Mouse (Mus musculus) heart, embryonic 14.5 days (tissue): ENCODE results near the gene Adam19. TPM values are rescaled to one million over a fixed set of nuclear protein-coding genes. Genes with fewer than 3 reads are reported as not detected.

Source experiments
- ATAC-seq: fragments of 200-750 bp; cut with Nextera tagmentation; 2 replicates; pipeline ENCODE4 v1.8.0; 2017; ENCODE audit warnings: low read depth, moderate TSS enrichment; ENCODE audit not compliant: insufficient number of reproducible peaks, insufficient read depth, low FRiP score
- H3K27ac ChIP-seq, 2 experiments: fragments of 200-500 bp in 1 of 2; fragments of 300-500 bp in 1 of 2; sonication (generic) in 1 of 2; replicated peaks in 1 of 2; 2 replicates each; pipeline ENCODE4 v1.5.1; 2012 to 2014; ENCODE audit warnings: low read depth in 2 of 2, low read length in 2 of 2, control low read depth in 1 of 2, mild to moderate bottlenecking in 1 of 2, mixed read lengths in 1 of 2; ENCODE audit not compliant: control insufficient read depth in 1 of 2, insufficient read depth in 1 of 2
- H3K27me3 ChIP-seq: fragments of 300-500 bp; sonication (generic); 2 replicates; pipeline ENCODE4 v1.6.1; 2014; ENCODE audit warnings: mild to moderate bottlenecking, low read length, control low read depth; ENCODE audit not compliant: control insufficient read depth, insufficient read depth
- H3K36me3 ChIP-seq: fragments of 300-500 bp; sonication (generic); 2 replicates; pipeline ENCODE4 v1.6.1; 2014; ENCODE audit warnings: mild to moderate bottlenecking, control low read depth, low read length, mixed read lengths; ENCODE audit not compliant: control insufficient read depth, insufficient read depth
- H3K4me1 ChIP-seq, 2 experiments: fragments of 200-500 bp in 1 of 2; fragments of 300-500 bp in 1 of 2; sonication (generic) in 1 of 2; 2 replicates each; pipeline ENCODE4 v1.6.1; 2012 to 2014; ENCODE audit warnings: low read length in 2 of 2, control low read depth in 1 of 2, mixed read lengths in 1 of 2; ENCODE audit not compliant: control insufficient read depth in 2 of 2, insufficient read depth in 2 of 2
- H3K4me2 ChIP-seq: fragments of 300-500 bp; sonication (generic); 2 replicates; pipeline ENCODE4 v1.6.1; 2014; ENCODE audit warnings: mild to moderate bottlenecking, low read length
- H3K4me3 ChIP-seq, 2 experiments: fragments of 200-500 bp in 1 of 2; fragments of 300-500 bp in 1 of 2; sonication (generic) in 1 of 2; 2 replicates each; pipeline ENCODE4 v1.5.1; 2012 to 2014; ENCODE audit warnings: low read length in 2 of 2, mild to moderate bottlenecking in 2 of 2, control low read depth in 1 of 2, low read depth in 1 of 2, moderate library complexity in 1 of 2; ENCODE audit not compliant: control insufficient read depth in 1 of 2, insufficient read depth in 1 of 2
- H3K9ac ChIP-seq: fragments of 300-500 bp; sonication (generic); 2 replicates; pipeline ENCODE4 v1.6.1; 2014; ENCODE audit warnings: mild to moderate bottlenecking, low read length
- H3K9me3 ChIP-seq: fragments of 300-500 bp; sonication (generic); 2 replicates; pipeline ENCODE4 v1.6.1; 2016; ENCODE audit warnings: low read length, control low read depth; ENCODE audit not compliant: control insufficient read depth
- WGBS: fragments of 180-500 bp; shearing (Covaris S2); extraction: QIAGEN DNeasy Blood & Tissue Kit; methylation state at CpG from one replicate; pipeline ENCODE4 v1.1.7; 2014; 5-methylcytosine and 5-hydroxymethylcytosine counted together
- polyA plus RNA-seq: library from polyadenylated mRNA; unstranded; fragments of >200 nt; fragmentation: Nextera tagmentation; extraction: Ambion mirVana; gene quantifications from 2 replicates; pipeline ENCODE4 v1.2.1, GENCODE M21; 2014

Gene Adam19
- polyA plus RNA-seq, 1 experiment from 2014 or later = 22.7 TPM

DNA sequence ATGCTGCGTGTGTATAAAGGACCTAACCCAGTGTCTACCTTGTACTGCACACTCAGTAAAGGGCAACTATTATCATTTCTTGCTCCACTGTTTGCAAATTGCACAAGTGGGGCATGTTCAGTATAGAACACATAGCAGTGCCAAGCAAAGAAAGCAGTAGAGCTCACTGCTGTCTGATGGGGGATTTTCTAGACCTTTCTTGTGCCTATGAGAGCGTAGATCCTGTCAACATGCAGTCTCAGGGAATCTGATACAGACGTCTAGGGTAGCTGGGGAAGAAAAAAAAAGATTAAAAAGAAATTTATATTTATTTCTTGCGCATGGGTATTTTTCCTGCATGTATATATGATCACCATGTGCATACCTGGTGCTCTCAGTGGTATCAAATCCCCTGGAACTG lies 14.4 kb downstream of the Adam19 start:
- no peaks in the 10 kb centered on the region for H3K9me3 ChIP-seq
- peaks cover 56% of the 10 kb centered on the region for H3K36me3 ChIP-seq

DNA sequence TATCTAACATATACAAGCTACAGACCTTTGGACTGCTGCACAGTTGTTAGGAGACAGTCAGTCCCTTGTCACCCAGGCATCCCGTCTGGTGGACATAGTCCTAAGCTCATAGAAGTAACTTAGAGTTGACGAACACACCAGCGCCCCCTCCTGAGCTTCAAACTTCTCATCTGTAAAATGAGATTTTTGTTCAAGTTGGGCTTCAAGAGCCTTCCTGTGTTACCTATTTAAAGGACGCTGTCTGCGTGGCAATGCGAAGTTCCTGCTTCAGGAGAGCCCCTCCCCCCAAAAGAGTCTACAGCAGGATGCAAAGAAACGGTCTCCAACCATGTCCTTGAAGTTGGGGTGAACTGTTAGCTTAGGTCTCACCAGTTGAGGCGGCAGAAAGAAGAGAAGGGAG lies 15.0 kb downstream of the Adam19 start:
- WGBS = 67% methylated on average over 8 of the region's 8 CpGs
- H3K27me3 ChIP-seq = no peaks in the 10 kb centered on the region
- peaks cover 51 to 74% of the 10 kb centered on the region in 2 experiments for H3K4me1 ChIP-seq
- peak overlapping the region; percentile 44 for H3K9ac ChIP-seq
- no peak overlapping the region for H3K4me2 ChIP-seq
- H3K4me3 ChIP-seq = no peak overlapping the region
- H3K9me3 ChIP-seq = no peaks in the 10 kb centered on the region
- ATAC-seq = no peak
- peaks cover 61% of the 10 kb centered on the region for H3K36me3 ChIP-seq
- H3K27ac ChIP-seq = peak overlapping the region; percentile 2 to 99

More for the DNA sequence above, 14.4 kb downstream of the Adam19 start:
- H3K27me3 ChIP-seq = no peaks in the 10 kb centered on the region
- no peak overlapping the region for H3K4me3 ChIP-seq
- H3K27ac ChIP-seq = peak overlapping the region; percentile 99
- peaks cover 57 to 76% of the 10 kb centered on the region in 2 experiments for H3K4me1 ChIP-seq
- WGBS = 74% methylated on average over 4 of the region's 4 CpGs
- H3K4me2 ChIP-seq = peak overlapping the region; percentile 31
- H3K9ac ChIP-seq = peak overlapping the region; percentile 66
- ATAC-seq = no peak

DNA sequence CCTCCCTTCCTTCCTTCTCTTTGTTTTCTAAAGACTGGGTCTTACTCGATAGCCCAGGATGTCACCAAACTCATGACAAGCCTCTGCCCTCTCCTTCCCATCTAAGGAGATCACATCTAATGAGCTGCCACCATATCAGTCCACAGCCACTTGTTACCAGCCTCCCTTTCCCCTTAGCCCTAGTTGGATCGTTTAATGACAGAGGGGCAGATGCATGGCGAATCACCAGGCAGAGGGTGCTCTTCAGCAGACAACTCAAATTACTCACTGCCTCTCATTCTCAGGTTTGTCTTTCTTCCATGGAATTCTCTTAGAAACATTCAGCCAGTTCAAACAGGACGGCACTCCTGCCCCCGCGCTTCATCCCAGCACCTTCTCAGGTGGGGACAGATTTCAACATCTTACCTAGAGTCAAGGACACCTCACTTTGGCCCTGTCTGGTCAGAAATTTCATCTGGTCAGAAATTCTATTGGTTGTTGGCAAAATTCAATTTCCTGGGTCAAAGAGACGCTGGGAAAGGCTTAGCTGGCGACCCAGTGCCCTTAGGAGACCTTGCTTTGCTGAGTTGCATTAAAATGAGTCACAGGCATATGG lies 16.8 kb downstream of the Adam19 start:
- Histone ChIP-seq H3K4me2 (no peak overlapping the region), H3K27ac (peak overlapping the region; percentile 42 to 74; a peak in 3 of 4 replicates), H3K4me1 (peaks cover 40 to 69% of the 10 kb centered on the region in 2 experiments), H3K27me3 (no peaks in the 10 kb centered on the region), H3K9ac (peak overlapping the region; percentile 13; the same call in 1 of the 2 replicates), H3K9me3 (no peaks in the 10 kb centered on the region; the same call in 1 of the 2 replicates), H3K4me3 (no peak overlapping the region), H3K36me3 (peaks cover 59% of the 10 kb centered on the region)
- WGBS = 66% methylated on average over 8 of the region's 8 CpGs
- no peak for ATAC-seq

DNA sequence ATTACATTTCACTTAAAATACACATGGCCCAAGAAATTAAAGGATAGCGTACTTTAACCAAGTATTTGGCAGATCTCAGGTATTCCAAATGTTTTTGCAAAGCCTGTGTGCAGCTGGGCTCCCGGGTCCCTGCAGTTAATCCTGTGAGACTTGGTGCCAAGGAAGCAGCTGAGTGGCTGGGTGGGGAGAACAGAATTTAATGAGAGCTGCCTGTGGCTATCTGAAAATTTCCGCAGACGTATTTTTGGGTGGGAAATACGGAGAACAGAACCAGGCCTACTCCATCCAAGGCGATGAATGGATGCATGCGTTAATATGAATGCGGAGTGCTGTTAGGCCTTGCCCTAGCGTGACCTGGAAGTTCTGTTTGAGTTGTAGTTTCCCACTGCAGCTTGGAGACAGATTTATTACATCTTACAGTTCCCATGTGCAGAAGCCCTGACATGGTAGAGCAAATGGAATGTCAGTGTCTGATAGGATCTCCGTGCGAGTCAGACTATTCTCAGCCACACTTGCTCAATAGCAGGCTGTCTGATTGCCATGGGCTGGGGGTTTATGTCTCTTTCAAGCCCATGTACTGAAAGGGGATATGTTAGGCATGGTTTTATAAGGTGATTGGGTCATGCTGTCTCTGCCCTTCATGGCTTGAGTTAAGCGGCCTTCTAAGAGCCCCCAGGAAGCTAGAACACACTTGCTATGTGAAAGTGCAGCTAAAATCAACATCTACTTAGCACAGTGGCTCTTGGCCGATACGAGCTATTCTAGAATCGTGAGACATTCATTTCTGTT lies 17.5 kb downstream of the Adam19 start:
- Histone ChIP-seq H3K4me2 (no peak overlapping the region), H3K36me3 (peaks cover 63% of the 10 kb centered on the region), H3K9ac (peak overlapping the region; percentile 18)

DNA sequence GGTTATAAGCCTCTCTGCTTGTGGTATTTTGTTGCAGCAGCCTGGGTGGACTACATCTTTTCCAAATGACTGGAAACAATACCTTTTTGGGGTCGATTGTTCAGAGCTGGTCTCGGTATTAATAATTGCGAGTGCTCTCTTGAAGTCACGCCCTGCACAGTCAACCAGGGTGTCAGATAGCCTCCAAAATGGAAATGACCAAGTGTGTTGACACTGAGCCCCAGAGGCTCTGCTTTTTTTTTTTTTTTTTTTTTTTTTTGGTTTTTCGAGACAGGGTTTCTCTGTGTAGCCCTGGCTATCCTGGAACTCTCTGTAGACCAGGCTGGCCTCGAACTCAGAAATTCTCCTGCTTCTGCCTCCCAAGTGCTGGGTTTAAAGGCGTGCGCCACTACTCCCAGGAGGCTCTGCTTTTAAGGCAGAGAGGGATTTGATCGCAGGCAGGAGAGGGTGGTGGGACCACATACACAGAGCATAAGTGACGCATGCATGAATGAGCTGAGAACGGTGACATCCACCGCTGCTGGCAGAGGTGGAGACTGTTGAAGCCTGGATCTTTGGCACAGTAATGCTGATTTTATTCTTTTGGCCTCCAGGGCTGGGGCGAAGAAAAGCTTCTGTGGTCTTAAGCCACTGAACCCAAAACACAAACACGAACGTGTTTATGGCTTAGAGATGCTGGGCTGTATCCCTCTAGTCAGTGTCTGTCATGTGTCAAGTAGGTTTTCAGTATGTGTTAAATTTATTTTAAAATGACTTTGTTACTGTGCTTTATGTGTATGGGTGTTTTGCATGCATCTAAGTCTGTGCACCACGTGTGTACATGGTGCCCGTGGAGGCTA lies 18.3 kb downstream of the Adam19 start:
- H3K9me3 ChIP-seq = no peaks in the 10 kb centered on the region; the same call in 1 of the 2 replicates
- peaks cover 71% of the 10 kb centered on the region for H3K36me3 ChIP-seq
- H3K9ac ChIP-seq = no peak overlapping the region
- no peak overlapping the region for H3K4me2 ChIP-seq
- H3K4me1 ChIP-seq = peaks cover 37 to 69% of the 10 kb centered on the region in 2 experiments
- no peak for ATAC-seq
- H3K27me3 ChIP-seq = no peaks in the 10 kb centered on the region
- 87% methylated on average over 17 of the region's 17 CpGs for WGBS
- H3K27ac ChIP-seq = peak overlapping the region; percentile 62 to 74
- H3K4me3 ChIP-seq = no peak overlapping the region

More for the DNA sequence above, 17.5 kb downstream of the Adam19 start:
- H3K9me3 ChIP-seq = no peaks in the 10 kb centered on the region; the same call in 1 of the 2 replicates
- peak overlapping the region; percentile 62 to 74 for H3K27ac ChIP-seq
- peaks cover 43 to 73% of the 10 kb centered on the region in 2 experiments for H3K4me1 ChIP-seq
- no peak overlapping the region for H3K4me3 ChIP-seq
- ATAC-seq = no peak
- H3K27me3 ChIP-seq = no peaks in the 10 kb centered on the region
- WGBS = 56% methylated on average over 15 of the region's 15 CpGs

DNA sequence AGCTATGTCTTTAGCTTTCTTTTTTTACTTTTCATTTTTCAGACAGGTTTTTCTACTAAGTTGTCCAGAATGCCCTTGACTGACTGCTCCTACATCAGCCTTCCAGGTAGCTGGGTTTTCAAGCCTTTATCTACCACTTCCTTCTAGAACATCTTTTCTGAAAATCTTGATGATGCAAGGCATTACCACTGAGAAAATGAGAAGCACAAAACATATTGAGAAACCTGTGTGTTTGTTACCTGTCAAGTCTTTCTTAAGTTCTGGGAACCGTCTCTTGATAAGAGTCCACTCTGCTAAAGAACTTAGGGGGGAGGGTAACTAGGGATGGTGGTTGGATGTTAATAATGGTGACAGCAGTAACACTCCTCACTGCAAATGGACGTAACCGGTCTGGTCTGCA lies 19.7 kb downstream of the Adam19 start:
- 59% methylated on average over 3 of the region's 3 CpGs for WGBS
- peaks cover 78% of the 10 kb centered on the region for H3K36me3 ChIP-seq
- H3K4me3 ChIP-seq = no peak overlapping the region
- no peak for ATAC-seq
- no peak overlapping the region for H3K4me2 ChIP-seq
- H3K27me3 ChIP-seq = no peaks in the 10 kb centered on the region
- peaks cover 31 to 56% of the 10 kb centered on the region in 2 experiments for H3K4me1 ChIP-seq
- no peaks in the 10 kb centered on the region; the same call in 1 of the 2 replicates for H3K9me3 ChIP-seq
- H3K27ac ChIP-seq = no peak overlapping the region
- no peak overlapping the region for H3K9ac ChIP-seq

DNA sequence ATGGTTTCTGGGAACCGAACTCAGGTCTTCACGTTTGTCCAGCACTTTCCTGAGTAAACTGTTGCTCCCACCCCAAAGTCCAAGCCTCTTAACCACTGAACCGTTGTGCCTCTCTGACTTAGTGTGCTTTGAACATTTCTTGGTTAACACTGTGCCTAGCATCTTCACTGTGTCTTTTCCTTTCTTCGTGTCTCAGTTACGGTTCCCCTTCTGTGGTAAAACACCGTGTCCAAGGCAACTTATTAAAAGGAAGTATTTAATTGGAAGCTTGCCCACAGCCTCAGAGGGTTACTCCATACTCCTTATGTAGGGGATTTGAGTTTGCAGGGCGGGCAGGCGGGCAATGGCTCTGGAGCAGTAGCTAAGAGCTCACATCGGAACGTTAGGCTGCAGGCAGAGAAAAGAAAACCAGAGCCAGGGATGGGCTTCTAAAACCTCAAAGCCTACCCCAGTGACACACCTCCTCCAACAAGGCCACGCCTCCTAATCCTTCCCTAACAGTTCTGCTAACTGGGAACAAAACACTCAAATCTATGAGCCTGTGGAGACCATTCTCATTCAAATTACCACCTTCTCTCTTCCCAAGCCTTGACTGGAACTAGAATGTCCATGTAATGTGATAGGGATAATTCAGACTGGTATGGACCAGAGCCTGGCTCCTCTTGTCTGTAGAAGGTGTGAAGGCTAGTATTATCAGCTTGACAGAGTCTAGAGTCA lies 20.8 kb downstream of the Adam19 start:
- H3K4me1 ChIP-seq = peaks cover 23 to 55% of the 10 kb centered on the region in 2 experiments

More for the DNA sequence above, 20.8 kb downstream of the Adam19 start:
- 92% methylated on average over 11 of the region's 11 CpGs for WGBS
- Histone ChIP-seq H3K9ac (no peak overlapping the region), H3K4me2 (no peak overlapping the region), H3K4me3 (no peak overlapping the region), H3K36me3 (peaks cover 71% of the 10 kb centered on the region), H3K27ac (peak overlapping the region in 1 of 2 experiments; percentile 34; a peak in 2 of 4 replicates), H3K27me3 (no peaks in the 10 kb centered on the region), H3K9me3 (no peaks in the 10 kb centered on the region; the same call in 1 of the 2 replicates)
- no peak for ATAC-seq
